Mouse (Mus musculus) cortical plate, adult 2 months (tissue): ENCODE data around the gene Gm12184.

Experiments used
- CTCF ChIP-seq: fragments of 200-500 bp; IDR thresholded peaks from 2 replicates; pipeline ENCODE4 v1.5.1; 2011; ENCODE audit warnings: mild to moderate bottlenecking, control low read depth, low read length; ENCODE audit not compliant: insufficient read depth; ENCODE audit errors: extremely low read depth
- POLR2A ChIP-seq: fragments of 200-500 bp; IDR thresholded peaks from 2 replicates; pipeline ENCODE4 v1.6.1; 2011; ENCODE audit warnings: mild to moderate bottlenecking, low read length, control low read depth; ENCODE audit not compliant: insufficient read depth; ENCODE audit errors: extremely low read depth

DNA sequence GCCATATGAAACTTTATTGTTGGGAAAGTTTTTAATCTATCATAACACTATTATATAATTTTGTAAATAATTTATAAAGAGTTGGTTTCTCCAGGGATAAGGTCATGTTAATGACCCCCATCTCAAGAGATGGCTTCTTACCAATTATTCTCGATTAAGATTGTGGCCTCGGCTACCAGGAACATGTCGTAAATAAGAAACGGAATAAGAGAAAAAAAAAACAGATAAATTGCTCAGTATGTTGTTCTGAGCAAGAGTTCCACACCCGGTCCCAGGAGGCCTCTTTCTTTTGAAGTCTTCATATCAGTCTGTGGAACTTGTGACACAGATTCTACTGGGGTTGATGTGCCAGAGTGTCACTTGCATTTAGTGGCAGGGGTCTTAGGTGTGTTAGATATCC, 14.8 kb upstream of the Gm12184 start:
- TF ChIP-seq CTCF, result no peak
- TF ChIP-seq POLR2A, result no peak
